Mouse (Mus musculus): ENCODE results near the gene Csnk1g2.
A peak's percentile ranks its signal among the peaks of the same experiment; 100 is the strongest.

Csnk1g2 gene

DNA sequence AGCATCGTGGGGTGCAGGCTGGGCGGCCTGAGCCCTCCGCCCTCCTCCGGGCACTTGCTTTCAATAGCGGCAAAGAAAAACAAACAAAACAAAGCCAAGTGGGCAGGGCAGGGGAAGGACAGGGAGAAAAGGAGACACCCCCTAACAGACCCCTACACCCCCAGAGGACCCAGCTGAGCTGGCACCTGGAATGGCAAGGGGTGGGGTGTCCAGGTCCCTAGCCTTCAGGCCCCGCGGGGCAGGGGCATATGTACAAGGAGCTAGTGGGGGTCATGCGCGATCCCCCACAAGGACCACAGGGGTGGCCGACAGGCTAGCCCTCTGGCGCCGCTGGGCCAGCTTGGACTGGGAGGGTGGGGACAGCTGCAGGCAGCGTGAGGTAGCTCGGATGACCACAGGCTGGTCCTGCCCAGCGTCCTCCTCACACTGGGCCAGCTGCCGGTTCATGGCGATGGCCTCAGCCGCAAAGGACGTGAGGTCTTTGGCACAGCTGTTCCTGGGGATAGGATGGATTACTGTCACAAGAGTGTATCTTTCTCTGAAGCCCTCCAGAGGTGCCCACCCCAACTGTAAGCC is 44.3 kb downstream of the Csnk1g2 start:
- no peak for DNase-seq

DNA sequence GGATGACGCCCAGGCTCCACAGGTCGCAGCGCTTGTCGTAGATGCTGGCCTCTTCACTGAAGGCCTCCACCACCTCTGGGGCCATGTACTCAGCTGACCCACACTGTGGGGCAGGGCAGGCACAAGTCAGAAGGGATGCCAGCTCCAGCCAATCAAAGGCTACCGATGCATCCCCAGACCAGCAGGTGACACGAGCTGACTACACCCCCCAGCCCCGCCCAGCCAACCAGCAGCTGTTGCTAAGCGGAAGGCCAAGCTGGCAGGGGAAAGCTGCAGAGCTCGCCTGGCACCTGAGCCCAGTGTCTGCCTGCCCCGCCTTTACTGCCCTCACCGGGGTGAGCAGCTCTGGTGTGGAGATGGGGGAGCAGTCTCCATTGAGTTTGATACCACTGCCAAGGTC is 46.0 kb downstream of the Csnk1g2 start:
- no peak for DNase-seq

DNA sequence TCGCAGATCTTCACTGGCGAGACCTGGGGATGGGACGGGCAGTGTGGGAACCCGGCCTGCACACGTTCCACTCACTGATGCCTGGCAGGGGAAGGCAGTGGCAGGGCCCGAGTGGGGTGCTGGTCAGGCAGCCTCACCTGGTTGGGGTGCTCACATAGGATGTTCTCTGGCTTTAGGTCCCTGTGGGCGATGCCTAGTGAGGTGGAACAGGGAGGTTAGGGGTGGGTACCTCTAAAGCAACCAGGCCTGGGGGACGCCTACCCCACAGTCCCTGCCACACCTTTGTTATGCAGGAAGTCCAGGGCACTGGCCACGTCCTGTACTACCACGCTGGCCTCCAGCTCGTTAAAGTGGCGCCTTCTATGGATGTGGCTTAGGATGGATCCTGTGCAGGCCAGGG is 46.4 kb downstream of the Csnk1g2 start:
- no peak for DNase-seq

DNA sequence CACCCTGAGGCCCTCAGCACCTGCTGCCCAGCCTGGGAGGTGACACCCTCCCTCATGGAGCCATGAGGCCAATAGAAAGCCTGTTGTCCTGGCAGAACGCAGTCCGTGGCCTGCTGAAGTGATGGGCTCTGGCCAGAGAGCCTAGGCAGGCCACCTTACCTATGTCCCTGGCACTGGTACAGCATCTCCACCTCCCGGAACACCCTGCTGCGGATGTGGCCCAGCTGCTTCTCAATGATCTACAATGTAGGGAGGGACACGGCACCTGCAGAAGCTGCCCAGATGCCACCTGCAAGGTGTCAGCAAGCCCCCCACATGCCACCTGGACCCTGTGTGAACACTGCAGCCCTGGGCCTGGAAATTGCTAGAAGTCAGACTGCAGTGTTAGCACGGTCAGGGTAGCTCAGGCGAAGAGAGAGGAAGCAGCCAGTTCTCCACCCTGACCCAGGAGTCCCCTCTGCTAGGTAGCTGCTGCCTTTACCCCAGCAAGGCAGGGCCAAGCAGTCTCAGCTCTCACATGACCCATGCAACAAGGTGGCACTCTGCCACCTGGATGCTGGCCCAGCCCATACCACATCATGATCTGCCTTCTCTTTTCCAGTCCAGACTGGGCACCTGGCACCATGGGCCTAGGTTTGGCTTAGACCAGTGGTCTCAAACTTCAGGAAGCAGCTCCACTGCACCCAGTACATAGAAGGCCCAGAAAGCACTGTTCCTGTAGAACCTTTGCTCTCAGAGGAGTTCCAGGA is 47.3 kb downstream of the Csnk1g2 start:
- DNase-seq, result no peak

DNA sequence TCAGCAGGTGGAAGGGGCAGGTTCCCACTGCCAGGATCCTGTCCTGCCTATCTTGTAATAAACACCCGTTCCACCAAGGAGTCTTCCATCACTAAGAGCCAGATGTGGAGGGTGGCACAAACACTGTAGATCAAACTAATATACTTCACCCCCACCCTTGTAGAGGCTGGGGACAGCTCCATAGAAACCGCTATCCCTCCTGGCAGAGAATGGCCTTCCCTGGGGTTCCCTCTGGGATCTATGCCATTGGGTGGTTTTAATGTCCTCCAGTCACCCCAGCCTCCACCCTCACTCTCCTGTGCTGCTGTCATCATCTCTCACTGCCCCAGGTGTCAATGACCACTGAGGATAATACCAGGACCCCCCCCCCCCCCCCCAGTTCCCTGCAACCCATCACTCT is 47.9 kb downstream of the Csnk1g2 start:
- DNase-seq, result no peak

DNA sequence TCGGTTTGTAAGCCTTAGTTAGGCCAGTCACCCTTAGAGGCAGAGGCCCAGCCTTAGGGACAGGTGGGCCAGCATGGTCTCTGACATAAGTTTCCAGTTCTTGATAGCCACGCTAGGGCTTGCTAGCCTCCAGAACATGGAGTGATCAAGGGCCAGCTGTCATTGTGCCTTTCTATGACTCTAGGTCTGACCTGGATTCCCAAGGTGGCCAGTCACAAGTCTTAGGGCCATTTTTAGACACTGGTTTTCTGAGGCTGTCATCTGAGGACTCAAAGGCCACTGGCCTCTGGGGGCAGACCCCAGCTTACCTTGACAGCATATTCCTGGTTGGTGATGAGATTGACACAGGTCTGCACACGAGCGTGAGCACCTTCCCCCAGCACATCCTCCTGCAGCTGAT is 48.6 kb downstream of the Csnk1g2 start:
- DNase-seq, result no peak

DNA sequence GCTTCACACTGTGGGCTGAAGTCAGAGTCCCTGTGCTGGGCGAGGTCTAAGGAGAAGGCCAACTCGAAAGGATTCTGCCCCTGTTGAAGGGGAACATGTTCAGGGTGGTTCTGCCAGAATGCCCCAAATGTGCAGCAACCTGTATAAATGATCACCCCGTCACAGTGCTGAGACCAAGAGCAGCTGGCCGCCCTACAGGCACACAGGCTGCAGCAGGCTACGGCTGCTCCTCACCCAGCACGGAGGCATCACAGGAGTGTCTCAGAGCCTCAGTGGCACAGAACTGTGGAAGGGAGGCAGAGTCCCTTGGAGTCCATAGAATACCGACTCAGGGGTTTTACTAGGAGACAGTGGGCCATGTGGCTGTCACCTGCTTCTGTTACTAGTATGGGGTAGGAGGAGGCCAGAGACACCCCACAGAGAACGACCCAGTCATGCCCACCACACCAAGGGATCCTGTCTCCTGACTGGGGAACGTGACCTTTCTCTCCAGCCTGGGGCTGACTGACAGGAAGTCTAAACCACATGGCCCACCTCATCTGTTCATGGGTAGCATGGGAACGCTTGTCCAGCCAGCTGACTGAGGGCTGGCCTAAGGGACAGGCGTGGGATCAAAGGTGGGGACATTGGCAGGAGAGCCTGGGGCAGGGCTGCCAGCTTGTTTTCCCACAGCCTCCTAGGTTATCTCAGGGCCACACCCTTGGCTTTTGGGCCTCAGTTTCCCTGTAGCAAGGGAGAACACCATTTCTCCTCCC is 49.5 kb downstream of the Csnk1g2 start:
- no peak for DNase-seq

DNA sequence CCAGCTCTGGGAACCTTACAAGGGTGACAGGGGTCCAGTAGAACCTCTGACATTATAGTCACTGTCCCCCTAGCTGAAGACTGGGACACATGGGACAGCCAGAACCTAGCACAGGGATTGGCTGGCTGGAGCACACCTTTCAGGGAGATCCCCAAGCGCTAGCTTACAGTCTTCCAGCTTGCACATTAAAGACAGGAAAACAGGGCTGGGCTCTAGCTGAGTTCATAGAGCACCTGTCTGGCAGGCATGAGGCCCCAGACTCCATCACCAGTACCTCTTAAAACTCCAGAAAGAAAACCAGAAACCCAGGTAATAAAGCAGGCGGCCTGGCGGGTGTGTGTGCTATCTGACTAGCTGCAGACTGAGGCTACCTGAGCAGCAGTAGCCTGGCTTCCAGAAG is 51.1 kb downstream of the Csnk1g2 start:
- no peak for DNase-seq

DNA sequence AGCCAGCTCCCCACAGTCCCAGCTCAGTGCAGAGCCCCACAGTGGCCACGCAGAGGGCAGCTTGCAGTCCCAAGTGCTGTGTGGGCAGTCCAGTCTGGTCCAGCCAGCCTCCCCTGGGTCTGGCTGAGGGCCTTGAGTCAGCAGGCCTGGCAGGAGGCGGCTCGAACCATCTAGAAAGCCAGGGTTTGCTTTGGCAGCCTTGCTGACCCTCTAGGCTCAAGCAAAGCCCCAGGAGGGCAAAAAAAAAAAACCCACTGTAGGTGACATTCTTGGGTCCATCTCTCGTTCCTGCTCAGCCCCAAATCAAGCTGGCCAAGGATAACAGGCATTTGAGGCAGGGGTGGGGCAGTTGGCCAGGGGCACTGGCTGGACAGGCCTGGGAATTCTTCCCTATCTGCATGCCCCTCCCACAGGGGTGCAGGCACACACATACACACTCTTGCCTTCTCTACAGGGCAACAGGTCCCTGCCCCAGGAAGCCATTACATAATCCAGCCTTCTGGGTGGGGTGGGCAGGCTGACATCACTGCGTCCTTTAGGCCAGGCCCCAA is 51.6 kb downstream of the Csnk1g2 start:
- DNase-seq, result no peak

DNA sequence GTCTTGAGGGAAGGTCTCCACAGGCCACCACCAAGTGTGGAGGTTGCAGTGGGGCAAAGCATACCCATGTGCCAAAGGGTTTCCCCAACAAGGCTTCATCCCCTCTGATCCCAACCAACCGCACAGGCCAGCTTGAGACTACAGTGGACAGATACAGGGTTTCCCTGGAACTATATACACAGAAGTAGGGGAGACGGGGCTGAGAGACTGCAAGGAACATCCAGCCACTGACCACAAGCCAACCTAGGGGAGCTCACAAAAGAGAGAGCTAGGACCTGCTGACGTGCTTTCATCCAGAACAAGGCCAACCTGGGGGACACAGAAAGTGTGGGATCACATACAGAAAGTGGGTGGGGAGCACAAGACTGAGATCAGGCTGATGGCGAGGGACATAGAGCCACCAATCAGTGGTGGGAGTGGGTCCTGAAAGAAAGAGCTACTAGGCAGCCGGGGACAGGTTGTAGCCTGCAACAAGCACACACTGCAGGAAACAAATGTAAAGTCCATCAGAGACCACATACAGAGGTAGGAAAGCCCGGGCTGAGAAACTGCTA is 52.3 kb downstream of the Csnk1g2 start:
- no peak for DNase-seq

DNA sequence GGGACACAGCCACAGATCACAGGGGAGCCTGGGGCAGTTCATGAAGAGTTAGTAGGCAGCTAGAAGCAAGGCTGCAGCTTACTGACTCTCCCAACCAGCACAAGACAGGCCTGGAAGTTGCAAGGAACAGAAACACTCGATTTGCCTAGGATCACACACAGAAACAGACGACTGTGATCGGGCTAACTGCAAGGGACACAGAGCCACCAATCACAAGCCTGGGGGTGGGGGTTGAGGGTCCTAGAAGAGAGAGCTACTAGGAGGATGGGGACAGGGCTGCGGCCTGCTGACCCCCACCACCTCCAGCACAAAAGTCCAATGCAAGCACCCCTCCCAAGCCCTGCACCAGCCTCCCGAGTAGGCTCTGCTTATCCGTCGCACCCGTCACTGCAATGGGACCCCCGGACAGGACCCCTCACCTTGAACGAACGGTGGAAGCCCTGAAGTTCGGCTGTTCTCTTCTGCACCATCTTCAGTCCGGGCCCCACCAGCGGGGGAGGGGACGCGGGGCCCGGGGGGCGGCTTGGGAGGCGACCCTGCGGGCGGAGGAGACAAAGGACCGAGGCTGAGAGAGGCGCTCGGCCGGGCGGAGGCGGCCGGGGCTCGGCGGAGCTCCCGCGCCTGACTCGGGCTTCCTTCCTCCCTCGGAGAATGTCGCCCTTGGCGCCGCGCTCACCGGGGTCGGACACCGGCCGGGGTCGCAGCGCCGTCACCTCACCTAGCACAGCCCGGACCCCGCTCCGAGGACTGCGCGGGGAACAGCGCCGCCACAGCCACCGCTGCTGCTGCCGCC is 53.0 kb downstream of the Csnk1g2 start:
- DNase-seq, result peak; percentile 35

DNA sequence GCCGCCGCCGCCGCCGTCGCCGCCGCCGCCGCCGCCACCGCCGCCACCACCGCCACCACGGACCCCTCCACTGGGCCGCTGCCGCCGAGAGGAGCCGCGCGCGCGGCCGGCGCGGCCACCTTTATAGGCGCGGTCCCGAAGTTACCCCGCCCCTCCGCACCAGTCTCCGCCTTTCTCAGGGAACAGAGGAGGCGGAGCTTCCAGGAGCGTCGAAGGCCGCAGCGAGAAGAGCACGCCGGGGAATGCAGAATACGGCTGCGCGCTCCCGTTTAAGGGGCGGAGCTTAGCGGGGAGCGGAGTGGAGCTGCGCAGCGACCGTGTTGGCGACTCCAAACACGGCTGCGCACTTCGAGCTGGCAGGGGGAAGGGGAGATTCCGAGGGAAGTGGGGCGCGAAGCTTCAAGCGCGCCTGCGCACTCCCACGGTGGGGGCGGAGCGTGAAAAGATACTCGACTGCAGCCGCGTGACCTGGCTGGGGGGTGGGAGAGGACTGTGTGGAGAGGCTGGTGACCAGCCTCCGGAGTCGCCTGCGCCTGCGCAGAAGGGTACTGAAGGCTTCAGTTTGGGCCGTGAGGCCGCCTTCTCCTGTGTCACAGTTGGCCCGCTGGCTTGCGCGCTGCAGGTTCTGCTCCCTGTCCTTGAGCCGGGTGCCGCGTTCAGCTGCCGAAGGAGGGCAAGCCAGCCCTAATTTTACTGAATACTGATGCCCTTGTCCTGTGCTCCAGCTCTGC is 53.7 kb downstream of the Csnk1g2 start:
- peak; percentile 99 for DNase-seq

DNA sequence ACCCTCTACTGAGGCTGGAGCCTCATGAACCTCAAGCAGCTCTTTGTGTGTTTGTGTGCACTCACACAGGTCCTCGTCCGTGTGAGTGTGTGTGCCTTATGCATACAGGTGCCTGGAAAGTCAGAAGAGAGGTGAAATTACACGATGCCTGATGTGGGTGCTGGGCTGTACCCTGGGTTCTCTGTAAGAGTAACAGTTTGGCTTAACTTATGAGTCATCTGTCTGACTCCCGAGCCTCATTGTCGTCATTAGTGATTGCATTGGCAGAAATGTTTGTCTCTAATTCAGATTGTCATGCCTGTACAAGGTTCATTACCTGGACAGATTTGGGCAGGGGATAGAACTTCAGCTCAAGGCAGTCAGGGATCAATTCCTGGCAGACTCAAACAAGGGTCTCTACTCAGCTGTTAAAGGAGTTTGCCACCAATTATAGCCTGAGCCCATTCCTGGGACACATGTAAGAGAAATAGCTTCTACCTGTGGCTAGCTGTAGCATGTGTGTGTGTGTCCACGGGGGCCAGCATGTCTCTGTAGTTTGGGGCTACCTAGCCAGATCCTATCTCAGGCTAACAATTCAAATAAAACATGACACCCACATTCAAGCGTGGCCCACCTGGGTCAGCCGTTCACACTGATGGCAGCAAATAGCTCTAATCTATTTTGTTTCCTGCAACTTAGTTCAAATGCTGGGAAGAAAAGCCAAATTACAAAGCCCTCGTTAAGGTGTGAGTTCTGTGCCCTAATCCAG is 54.7 kb downstream of the Csnk1g2 start:
- DNase-seq, result no peak

DNA sequence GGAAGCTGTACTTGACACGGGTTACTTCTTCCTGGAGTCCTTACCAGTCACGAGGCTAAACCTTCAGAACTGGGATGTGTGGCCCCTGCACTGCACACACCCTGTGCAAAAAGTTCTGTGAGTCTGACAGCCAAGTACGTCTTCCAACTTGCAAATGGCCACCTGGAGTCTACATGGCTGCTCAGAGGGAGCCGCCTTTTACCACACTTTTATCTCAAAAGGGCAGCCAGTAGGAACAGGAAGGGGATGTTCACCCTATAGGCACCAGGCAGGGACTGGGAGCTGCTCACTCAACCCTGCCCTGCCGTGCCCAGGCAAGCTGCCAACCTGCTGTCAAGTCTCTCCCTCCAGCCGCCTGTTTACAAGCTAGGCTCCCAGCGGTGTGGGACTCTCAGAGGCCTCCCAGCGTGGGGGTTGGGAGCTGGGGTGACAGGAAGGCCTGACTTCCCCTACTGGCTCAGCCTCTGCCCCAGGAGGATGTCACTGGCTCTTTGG is 55.4 kb downstream of the Csnk1g2 start, which contains the start of gene Mknk2:
TSS of gene Mknk2 (minus strand) at position 171 of the 495 bp plus-strand sequence.
- peak; percentile 86 for DNase-seq

DNA sequence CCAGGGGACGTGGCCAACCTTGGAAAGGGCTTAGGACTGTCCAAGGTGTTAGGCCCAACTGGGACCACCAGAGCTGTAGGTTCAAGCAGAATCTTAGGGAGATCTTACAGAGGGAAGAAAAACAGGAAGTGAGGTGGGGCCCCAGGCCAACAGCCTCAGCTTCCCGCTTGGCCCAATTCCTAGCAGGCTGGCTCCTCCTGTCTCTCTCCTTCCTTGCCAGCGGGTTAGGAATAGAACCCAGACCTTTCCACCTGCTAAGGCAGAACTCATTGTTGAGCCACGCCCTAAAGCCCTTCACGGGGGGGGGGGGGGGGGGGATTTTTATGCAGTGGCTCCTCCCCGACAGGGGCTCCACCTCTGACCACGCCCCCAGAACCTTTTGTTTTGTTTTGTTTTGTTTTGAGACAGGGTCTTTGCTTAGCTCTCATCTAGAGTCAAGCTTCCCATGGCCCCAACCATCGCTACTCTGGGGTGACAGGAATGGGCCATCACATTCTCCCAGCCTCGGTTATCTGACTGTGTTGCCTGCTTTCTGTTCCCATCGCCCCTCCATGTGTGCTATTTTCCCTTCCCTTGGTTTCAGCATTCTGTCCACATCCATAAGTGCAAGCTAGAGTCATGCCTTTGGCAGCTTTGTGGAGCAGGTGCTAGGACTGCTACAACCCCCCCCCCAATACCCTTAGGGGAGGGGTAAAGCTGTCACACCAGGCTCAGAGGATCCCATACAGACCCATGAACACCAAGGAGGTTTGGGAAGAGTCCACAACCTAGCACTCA is 56.2 kb downstream of the Csnk1g2 start:
- DNase-seq, result no peak

DNA sequence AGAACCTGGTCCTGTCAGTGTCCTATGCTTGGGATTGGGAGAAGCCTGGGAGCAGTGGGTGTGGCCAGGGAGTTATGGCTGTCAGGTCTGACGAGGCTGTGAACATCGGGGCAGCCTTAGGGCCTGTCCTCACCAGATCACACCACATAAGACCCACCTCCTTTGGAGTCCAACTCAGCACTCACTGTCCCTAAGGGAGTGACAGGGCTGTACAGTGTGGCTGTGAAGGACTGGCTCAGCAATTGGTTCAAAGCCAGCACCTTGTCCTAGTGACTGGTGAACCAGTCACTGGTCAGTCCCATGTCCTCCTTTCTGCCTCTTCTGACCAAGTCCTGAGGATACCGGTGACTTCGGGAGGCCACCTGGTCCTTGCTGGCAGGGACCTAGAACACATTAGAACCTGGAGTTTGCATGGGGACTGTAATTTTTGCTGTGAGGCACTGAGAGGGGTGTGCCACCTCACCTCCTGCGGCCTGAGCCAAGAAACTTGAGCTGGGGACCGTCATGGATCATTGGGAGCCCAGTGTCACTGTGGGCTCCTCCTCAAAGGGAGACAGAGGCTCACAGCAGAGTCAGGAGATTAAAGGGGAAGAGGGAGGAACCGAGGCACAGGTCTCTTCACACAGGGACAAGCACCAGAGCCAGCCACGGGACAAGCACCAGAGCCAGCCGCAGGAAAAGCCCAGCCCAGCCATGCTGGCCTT is 57.1 kb downstream of the Csnk1g2 start:
- DNase-seq, result no peak

DNA sequence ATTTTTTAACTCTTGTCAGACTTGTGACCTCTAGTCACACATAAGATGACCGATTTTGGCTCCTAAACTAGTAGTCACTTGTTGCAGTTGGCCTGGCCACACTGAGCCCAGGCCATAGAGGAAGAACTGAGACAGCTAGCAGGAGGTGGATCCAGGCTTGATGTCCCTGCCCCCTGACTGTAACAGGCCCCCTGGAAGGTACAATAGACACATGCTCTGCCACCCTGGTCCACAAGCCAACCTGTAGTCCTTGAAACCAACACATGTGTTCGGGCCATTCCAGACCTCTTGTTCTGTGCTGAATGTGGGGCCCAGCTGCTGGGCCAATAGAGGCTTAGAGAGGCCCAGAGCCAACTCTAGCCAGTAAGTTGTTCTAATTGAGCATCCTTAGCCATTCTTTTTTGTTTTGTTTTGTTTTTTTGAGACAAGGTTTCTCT is 57.6 kb downstream of the Csnk1g2 start:
- no peak for DNase-seq

DNA sequence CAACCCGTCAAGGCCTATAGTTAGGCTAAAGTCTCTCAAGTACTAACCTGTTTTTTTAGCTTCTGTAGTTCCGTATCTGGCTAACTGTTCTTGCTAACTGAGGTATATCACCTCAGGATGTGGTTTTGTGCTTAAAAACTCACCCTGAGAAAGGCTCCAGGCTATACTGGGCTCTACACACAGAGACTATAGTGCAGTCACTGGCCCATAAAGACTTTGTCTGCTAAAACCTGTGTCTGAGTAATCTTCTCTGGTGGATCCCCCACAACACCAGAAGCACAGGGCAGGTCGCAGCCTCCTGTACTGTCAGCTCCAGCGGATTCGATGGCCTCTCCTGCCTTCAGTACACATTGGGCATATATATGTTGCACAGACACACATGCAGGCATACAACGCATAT is 59.4 kb downstream of the Csnk1g2 start:
- DNase-seq, result no peak

DNA sequence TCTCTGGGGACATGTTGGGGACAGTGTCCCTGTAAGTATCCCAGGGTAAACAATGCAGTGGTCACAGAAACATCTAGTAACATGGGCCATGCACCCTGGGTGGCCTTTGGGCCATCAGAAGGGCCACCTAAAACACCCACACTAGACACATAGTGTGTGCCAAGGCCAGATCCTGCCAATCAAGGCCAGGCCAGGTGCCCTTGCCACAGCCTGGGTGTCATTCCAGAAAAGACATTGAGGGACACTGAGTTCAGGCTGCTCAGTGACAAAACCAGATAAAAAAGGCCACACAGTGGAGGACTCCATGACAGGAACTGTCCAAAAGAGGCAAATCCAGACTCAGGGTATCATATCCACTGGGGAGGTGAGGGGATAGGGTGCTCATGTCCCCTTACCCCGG is 61.0 kb downstream of the Csnk1g2 start:
- no peak for DNase-seq
